Mouse (Mus musculus) cerebellum, adult 2 months (tissue): ENCODE results near the gene Rnaseh2c. TPM values are rescaled to one million over a fixed set of nuclear protein-coding genes. Genes with fewer than 3 reads are reported as not detected.

Source experiments
- DNase-seq, 2 experiments: peaks; one replicate each; pipeline ENCODE4 v3.0.0; 2021
- H3K27ac ChIP-seq: fragments of 200-500 bp; 2 replicates; pipeline ENCODE4 v1.5.1; 2012; ENCODE audit warnings: low read length, control low read depth, inconsistent platforms; ENCODE audit not compliant: insufficient read depth
- H3K27me3 ChIP-seq: fragments of 200-500 bp; 2 replicates; pipeline ENCODE4 v1.6.1; 2012; ENCODE audit warnings: inconsistent platforms, mild to moderate bottlenecking, low read length, moderate library complexity; ENCODE audit not compliant: control insufficient read depth, insufficient read depth
- H3K4me1 ChIP-seq: fragments of 200-500 bp; 2 replicates; pipeline ENCODE4 v1.6.1; 2011; ENCODE audit warnings: low read length; ENCODE audit not compliant: control insufficient read depth, insufficient read depth
- H3K4me3 ChIP-seq: fragments of 200-500 bp; replicated peaks from 2 replicates; pipeline ENCODE3; 2011; ENCODE audit warnings: mild to moderate bottlenecking, low read depth, low read length, control low read depth; ENCODE audit not compliant: insufficient read depth
- CTCF ChIP-seq: fragments of 200-500 bp; IDR thresholded peaks from 2 replicates; pipeline ENCODE4 v1.5.1; 2011; ENCODE audit warnings: low read depth, mild to moderate bottlenecking, control low read depth, low read length, moderate library complexity, borderline replicate concordance; ENCODE audit not compliant: insufficient read depth
- POLR2A ChIP-seq: fragments of 200-500 bp; IDR thresholded peaks from 2 replicates; pipeline ENCODE4 v1.6.1; 2011; ENCODE audit warnings: low read length, control low read depth, borderline replicate concordance; ENCODE audit not compliant: insufficient read depth
- WGBS: fragments of 180-500 bp; shearing (Covaris S2); methylation state at CpG from one replicate; pipeline ENCODE4 v1.1.7; 2018; 5-methylcytosine and 5-hydroxymethylcytosine counted together
- polyA plus RNA-seq: library from polyadenylated mRNA; depleted of rRNA; stranded (reverse); fragments of >200 nt; gene quantifications from 2 replicates; pipeline ENCODE4 v1.2.3, GENCODE M21; 2012

Gene Rnaseh2c
- polyA plus RNA-seq, 1 experiment = 83.5 TPM

GRCm38 (mm10) chr19:5638416-5639005, 36.8 kb downstream of the Rnaseh2c start:
- WGBS = 75% methylated on average over 18 of the region's 18 CpGs
- Histone ChIP-seq H3K4me1 (peaks cover 18% of the 10 kb centered on the region), H3K27ac (no peak overlapping the region), H3K4me3 (peak overlapping the region; percentile 81), H3K27me3 (no peaks in the 10 kb centered on the region)
- TF ChIP-seq POLR2A = no peak
- peak in 1 of 2 experiments; percentile 33 for DNase-seq

GRCm38 (mm10) chr19:5640339-5640738, 38.7 kb downstream of the Rnaseh2c start:
- H3K4me3 ChIP-seq = no peak overlapping the region
- WGBS = 73% methylated on average over 9 of the region's 9 CpGs
- H3K27me3 ChIP-seq = no peaks in the 10 kb centered on the region
- TF ChIP-seq POLR2A = no peak
- TF ChIP-seq CTCF = no peak
- DNase-seq = no peak
- H3K27ac ChIP-seq = no peak overlapping the region
- H3K4me1 ChIP-seq = peaks cover 18% of the 10 kb centered on the region

GRCm38 (mm10) chr19:5641021-5641420, 39.3 kb downstream of the Rnaseh2c start:
- Histone ChIP-seq H3K4me3 (no peak overlapping the region), H3K27ac (no peak overlapping the region), H3K4me1 (peaks cover 18% of the 10 kb centered on the region), H3K27me3 (no peaks in the 10 kb centered on the region)
- WGBS = 91% methylated on average over 17 of the region's 17 CpGs
- DNase-seq = no peak
- TF ChIP-seq CTCF = no peak
- no peak for TF ChIP-seq POLR2A

DNA sequence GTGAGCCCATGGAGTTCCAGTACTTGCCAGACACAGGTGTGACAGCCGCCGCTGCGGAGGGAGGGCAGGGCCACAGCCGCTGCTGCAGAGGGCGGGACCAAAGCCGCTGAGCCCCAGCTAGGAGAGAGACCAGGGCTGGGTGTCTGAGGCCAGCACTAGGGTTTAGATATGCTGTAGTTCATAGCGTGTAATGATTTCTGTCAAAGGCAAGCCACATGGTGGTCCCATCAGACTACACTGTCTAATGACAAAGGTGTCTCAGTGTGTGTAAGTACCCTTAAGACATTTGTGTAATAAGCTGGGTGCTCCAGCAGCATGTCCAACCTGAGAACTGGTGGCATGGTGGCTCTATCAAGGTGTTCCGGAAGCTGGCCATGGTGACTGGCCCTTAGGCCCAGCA, 40.0 kb downstream of the Rnaseh2c start:
- no peaks in the 10 kb centered on the region for H3K27me3 ChIP-seq
- no peak overlapping the region for H3K4me3 ChIP-seq
- DNase-seq = no peak
- peaks cover 14% of the 10 kb centered on the region for H3K4me1 ChIP-seq
- no peak for TF ChIP-seq POLR2A
- TF ChIP-seq CTCF = no peak
- H3K27ac ChIP-seq = no peak overlapping the region
- 93% methylated on average over 8 of the region's 8 CpGs for WGBS

DNA sequence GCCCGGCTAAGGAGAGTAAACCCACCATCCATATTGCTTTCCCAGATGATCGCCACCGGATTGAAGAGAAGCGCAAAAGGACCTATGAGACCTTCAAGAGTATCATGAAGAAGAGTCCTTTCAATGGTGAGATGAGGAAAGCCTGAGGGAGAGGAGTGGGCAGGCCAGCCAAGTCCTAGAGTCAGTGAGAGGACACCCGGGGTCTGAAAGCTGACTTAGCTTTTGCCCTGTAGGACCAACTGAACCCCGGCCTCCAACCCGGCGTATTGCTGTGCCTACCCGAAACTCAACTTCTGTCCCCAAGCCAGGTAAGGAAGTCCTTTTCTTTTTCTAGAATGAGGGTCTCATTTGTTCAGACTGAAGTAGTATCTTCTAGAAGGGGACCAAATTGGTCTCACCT, 43.6 kb downstream of the Rnaseh2c start:
- 95% methylated on average over 9 of the region's 9 CpGs for WGBS

DNA sequence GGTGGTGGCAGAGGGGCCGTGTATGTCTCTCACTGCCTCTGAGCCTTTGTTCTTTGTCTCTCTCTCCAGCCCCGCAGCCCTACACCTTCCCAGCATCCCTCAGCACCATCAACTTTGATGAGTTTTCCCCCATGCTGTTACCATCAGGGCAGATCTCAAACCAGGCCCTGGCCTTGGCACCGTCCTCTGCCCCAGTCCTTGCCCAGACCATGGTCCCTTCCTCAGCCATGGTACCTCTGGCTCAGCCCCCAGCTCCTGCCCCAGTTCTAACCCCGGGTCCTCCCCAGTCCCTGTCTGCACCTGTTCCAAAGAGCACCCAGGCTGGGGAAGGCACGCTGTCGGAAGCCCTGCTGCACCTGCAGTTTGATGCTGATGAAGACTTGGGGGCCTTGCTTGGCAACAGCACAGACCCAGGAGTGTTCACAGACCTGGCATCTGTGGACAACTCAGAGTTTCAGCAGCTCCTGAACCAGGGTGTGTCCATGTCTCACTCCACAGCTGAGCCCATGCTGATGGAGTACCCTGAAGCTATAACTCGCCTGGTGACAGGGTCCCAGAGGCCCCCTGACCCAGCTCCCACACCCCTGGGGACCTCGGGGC, 45.2 kb downstream of the Rnaseh2c start:
- WGBS = 84% methylated on average over 8 of the region's 8 CpGs

More for the DNA sequence above, 43.6 kb downstream of the Rnaseh2c start:
- TF ChIP-seq CTCF (no peak), POLR2A (no peak)
- Histone ChIP-seq H3K27me3 (no peaks in the 10 kb centered on the region), H3K4me3 (no peak overlapping the region), H3K27ac (no peak overlapping the region), H3K4me1 (peaks cover 4% of the 10 kb centered on the region; the same call in 1 of the 2 replicates)
- no peak for DNase-seq

GRCm38 (mm10) chr19:5647791-5648190, 46.1 kb downstream of the Rnaseh2c start:
- H3K27ac ChIP-seq = no peak overlapping the region

More for the DNA sequence above, 45.2 kb downstream of the Rnaseh2c start:
- Histone ChIP-seq H3K27me3 (no peaks in the 10 kb centered on the region), H3K4me1 (peaks cover 4% of the 10 kb centered on the region; the same call in 1 of the 2 replicates), H3K4me3 (no peak overlapping the region), H3K27ac (no peak overlapping the region)
- peak in 1 of 2 experiments; percentile 8 for DNase-seq
- TF ChIP-seq POLR2A (no peak), CTCF (no peak)

DNA sequence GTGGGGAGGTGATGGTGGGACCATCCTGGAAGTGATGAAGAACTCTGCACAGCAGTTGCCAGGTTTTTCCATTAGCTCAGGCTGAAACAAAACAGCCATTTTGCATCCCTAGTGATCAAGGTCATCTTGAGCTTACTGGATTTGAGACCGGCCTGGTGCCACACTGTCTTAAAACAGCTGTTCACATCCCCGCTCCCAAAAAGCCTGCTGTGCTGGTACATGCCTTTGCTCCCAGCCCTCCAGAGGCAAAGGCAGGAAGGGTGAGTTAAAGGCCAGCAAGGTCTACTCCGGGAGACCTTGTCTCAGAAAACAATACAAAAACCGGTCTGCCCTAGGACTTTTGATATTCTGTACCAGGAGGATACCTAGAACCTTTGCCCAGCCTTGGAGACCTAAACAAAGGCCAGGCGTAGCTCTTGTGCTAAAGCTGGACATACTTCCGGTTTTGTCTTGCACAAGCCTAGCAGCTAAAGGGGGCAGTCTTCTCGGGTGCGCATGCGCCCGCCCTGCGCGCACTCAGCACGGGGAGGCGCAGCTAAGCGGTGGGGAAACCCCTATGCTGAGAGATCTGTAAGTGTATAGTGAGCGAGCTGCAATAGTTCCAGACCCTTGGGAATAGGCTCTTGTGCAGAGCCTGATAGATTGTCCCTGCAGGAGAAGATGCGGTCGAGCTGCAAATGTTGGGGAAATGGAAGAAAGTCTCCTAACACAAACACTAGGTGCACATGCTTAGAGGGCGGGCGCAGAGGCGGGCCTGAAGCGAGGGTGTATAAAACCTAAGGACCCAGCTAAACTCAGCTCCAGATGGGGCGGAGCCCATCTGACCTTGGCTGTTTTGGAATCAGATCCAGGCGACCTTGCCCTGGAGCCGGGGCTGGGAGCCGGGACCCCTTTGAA, 47.0 kb downstream of the Rnaseh2c start:
- Histone ChIP-seq H3K27ac (peak overlapping the region; percentile 52; the same call in 1 of the 2 replicates), H3K27me3 (no peaks in the 10 kb centered on the region), H3K4me1 (peaks cover 4% of the 10 kb centered on the region; the same call in 1 of the 2 replicates), H3K4me3 (peak overlapping the region; percentile 43)
- 7% methylated on average over 26 of the region's 26 CpGs for WGBS
- peak; percentile 66 to 71 for DNase-seq
- peak; percentile 54; the same call in 1 of the 2 replicates for TF ChIP-seq POLR2A
- TF ChIP-seq CTCF = 0 out of 2 replicates have a peak, but pooled peaks have one; percentile 12

More at GRCm38 (mm10) chr19:5647791-5648190, 46.1 kb downstream of the Rnaseh2c start:
- Histone ChIP-seq H3K4me1 (peaks cover 4% of the 10 kb centered on the region; the same call in 1 of the 2 replicates), H3K27me3 (no peaks in the 10 kb centered on the region), H3K4me3 (no peak overlapping the region)
- 57% methylated on average over 6 of the region's 6 CpGs for WGBS
- no peak for DNase-seq
- TF ChIP-seq CTCF = no peak
- TF ChIP-seq POLR2A = no peak
